14 mouse cellular contexts compared by ENCODE assay signal in the genomic region with DNA sequence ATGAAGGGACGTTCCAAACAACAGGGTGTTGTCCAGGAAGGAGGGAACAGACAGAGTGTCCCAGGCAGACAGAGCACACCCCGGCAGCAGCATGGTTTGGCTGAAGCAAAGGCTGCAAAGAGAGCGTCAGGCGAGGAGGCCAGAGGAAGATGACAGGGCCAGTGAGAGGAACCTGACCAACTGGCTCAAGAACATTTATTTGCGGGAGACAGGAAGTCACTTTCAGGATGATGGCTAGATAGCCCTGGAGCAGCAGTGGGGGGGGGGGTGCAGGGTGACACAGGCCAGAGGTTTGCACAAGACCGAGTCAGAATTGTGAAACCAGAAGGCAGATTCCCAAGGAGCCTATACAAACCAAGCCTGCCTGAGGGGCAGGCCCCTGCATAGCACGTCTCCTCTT. TPM values are rescaled to one million over a fixed set of nuclear protein-coding genes. Genes with fewer than 3 reads are reported as not detected.
DNase-seq lines count a peak whose midpoint lies in the region; ATAC-seq and TF ChIP-seq lines count a peak whose summit lies in the region.
"Had no signal": no experiment of that assay in that cellular context is flagged by ENCODE, and none has a peak within 500 bp of the region (broad histone marks: within the 10 kb centered on the region; RNA-seq: fewer than 3 reads in every experiment).

No protein-coding gene starts in this region.

- no peak overlapping the region for H3K27ac ChIP-seq in forebrain, embryonic 11.5 days (ENCODE audit: low read depth, low read length)
- no peak overlapping the region for H3K27ac ChIP-seq in forebrain, embryonic 10.5 days
- peak overlapping the region; percentile 24; the same call in 1 of the 2 replicates for H3K27ac ChIP-seq in liver, embryonic 13.5 days
- H3K27ac ChIP-seq: midbrain, embryonic 12.5 days; neural tube, embryonic 12.5 days had no signal

- no peak for ATAC-seq in forebrain, embryonic 11.5 days (replicated peaks; ENCODE audit: low FRiP score)
- no peak for ATAC-seq in liver, embryonic 13.5 days (ENCODE audit: low read depth)
- ATAC-seq: intestine, postnatal 0 days had no signal

- no peak overlapping the region for H3K4me3 ChIP-seq in forebrain, embryonic 11.5 days (ENCODE audit: low read depth, low read length)
- no peak overlapping the region for H3K4me3 ChIP-seq in forebrain, embryonic 10.5 days
- H3K4me3 ChIP-seq in lung, adult 2 months (replicated peaks; ENCODE audit: extremely low read depth, low read depth, low read length): no peak overlapping the region
- H3K4me3 ChIP-seq in liver, embryonic 13.5 days (replicated peaks): no peak overlapping the region
- H3K4me3 ChIP-seq in megakaryocyte, embryonic 14.5 days (replicated peaks): peak overlapping the region; percentile 20
- H3K4me3 ChIP-seq: midbrain, embryonic 12.5 days; neural tube, embryonic 12.5 days had no signal

- H3K9ac ChIP-seq in forebrain, embryonic 11.5 days (ENCODE audit: low read length): no peak overlapping the region
- no peak overlapping the region for H3K9ac ChIP-seq in liver, embryonic 13.5 days
- H3K9ac ChIP-seq: midbrain, embryonic 12.5 days; neural tube, embryonic 12.5 days had no signal

- TF ChIP-seq POLR2A in lung, adult 2 months (IDR thresholded peaks at IDR 0.05; ENCODE audit: borderline replicate concordance, extremely low read depth, low read depth, low read length): no peak; the same call in 1 of the 2 replicates

- 68% methylated on average over 7 of the region's 7 CpGs for WGBS in forebrain, embryonic 11.5 days
- 70% methylated on average over 7 of the region's 7 CpGs for WGBS in forebrain, embryonic 10.5 days
- 23% methylated on average over 7 of the region's 7 CpGs for WGBS in lung, adult 2 months
- WGBS in liver, embryonic 13.5 days (ENCODE audit: insufficient replicate concordance): 29% methylated on average over 7 of the region's 7 CpGs

- peak; percentile 40 for DNase-seq in forebrain, embryonic 11.5 days (ENCODE audit: low spot score)
- DNase-seq in forebrain, embryonic 10.5 days (ENCODE audit: extremely low spot score, low spot score): no peak
- peak; percentile 31 for DNase-seq in lung, adult 2 months
- DNase-seq in lung, postnatal 25 days (ENCODE audit: low spot score): no peak
- DNase-seq in liver, embryonic 13.5 days: no peak
- no peak for DNase-seq in thymus, postnatal 0 days (ENCODE audit: low spot score)
- DNase-seq in thymus, postnatal 14 days: no peak
- DNase-seq: cerebellum, adult 9-10 months; right cerebral cortex, adult 18-20 months had no signal

- H3K9me3 ChIP-seq in forebrain, embryonic 11.5 days (ENCODE audit: control insufficient read depth, low read length): no peaks in the 10 kb centered on the region
- no peaks in the 10 kb centered on the region for H3K9me3 ChIP-seq in forebrain, embryonic 10.5 days
- H3K9me3 ChIP-seq in liver, embryonic 13.5 days (replicated peaks): no peaks in the 10 kb centered on the region
- no peaks in the 10 kb centered on the region for H3K9me3 ChIP-seq in megakaryocyte, embryonic 14.5 days
- H3K9me3 ChIP-seq: G1E; midbrain, embryonic 12.5 days; neural tube, embryonic 12.5 days had no signal

- no peaks in the 10 kb centered on the region for H3K27me3 ChIP-seq in forebrain, embryonic 11.5 days (ENCODE audit: control insufficient read depth, insufficient read depth, low read length)
- H3K27me3 ChIP-seq in forebrain, embryonic 10.5 days (ENCODE audit: poor library complexity, severe bottlenecking): no peaks in the 10 kb centered on the region
- 0 out of 2 replicates have a peak, but pooled peaks cover 3% of the 10 kb centered on the region for H3K27me3 ChIP-seq in liver, embryonic 13.5 days
- H3K27me3 ChIP-seq in megakaryocyte, embryonic 14.5 days (replicated peaks): peaks cover 2% of the 10 kb centered on the region
- H3K27me3 ChIP-seq: neural tube, embryonic 12.5 days had no signal

- TF ChIP-seq CTCF in lung, adult 2 months (IDR thresholded peaks at IDR 0.05; ENCODE audit: insufficient read depth, low read length): no peak

- no peak overlapping the region for H3K4me2 ChIP-seq in forebrain, embryonic 11.5 days (ENCODE audit: low read depth, low read length, severe bottlenecking)
- H3K4me2 ChIP-seq in liver, embryonic 13.5 days: no peak overlapping the region
- H3K4me2 ChIP-seq: midbrain, embryonic 12.5 days; neural tube, embryonic 12.5 days had no signal

- no peaks in the 10 kb centered on the region for H3K4me1 ChIP-seq in forebrain, embryonic 11.5 days (replicated peaks; ENCODE audit: control insufficient read depth, insufficient read depth, low read length)
- peaks cover 20% of the 10 kb centered on the region for H3K4me1 ChIP-seq in forebrain, embryonic 10.5 days
- H3K4me1 ChIP-seq in lung, adult 2 months (ENCODE audit: control insufficient read depth, insufficient read depth, low read length): peaks cover 10% of the 10 kb centered on the region
- H3K4me1 ChIP-seq in liver, embryonic 13.5 days (replicated peaks): peaks cover 28% of the 10 kb centered on the region
- peaks cover 65% of the 10 kb centered on the region for H3K4me1 ChIP-seq in megakaryocyte, embryonic 14.5 days

- no peaks in the 10 kb centered on the region for H3K36me3 ChIP-seq in forebrain, embryonic 11.5 days (ENCODE audit: control insufficient read depth, insufficient read depth, low read length)
- no peaks in the 10 kb centered on the region for H3K36me3 ChIP-seq in forebrain, embryonic 10.5 days (replicated peaks)
- H3K36me3 ChIP-seq in liver, embryonic 13.5 days: no peaks in the 10 kb centered on the region
- H3K36me3 ChIP-seq in megakaryocyte, embryonic 14.5 days (replicated peaks; ENCODE audit: low read length): no peaks in the 10 kb centered on the region
- H3K36me3 ChIP-seq: G1E; midbrain, embryonic 12.5 days; neural tube, embryonic 12.5 days had no signal

RNA-seq across cellular contexts. Expression of a gene that starts 5.1 kb away (rescaled TPM):
- 12.2 and 12.8 TPM in 2 replicates for polyA plus RNA-seq in forebrain, embryonic 11.5 days (2014; fragmentation: Nextera tagmentation; extraction: Ambion mirVana)
- polyA plus RNA-seq in forebrain, embryonic 10.5 days (2016; fragmentation: Nextera tagmentation; extraction: Ambion mirVana): 9.8 and 10.4 TPM in 2 replicates
- polyA plus RNA-seq in lung, adult 2 months (2012; rRNA removed): 35.4 and 79.1 TPM in 2 replicates
- polyA plus RNA-seq in liver, embryonic 13.5 days (2015; fragmentation: Nextera tagmentation; extraction: Ambion mirVana): 8.9 and 9.0 TPM in 2 replicates
- 13.9 and 19.6 TPM in 2 replicates for polyA plus RNA-seq in megakaryocyte, embryonic 14.5 days (2012; ENCODE audit: insufficient read depth, low replicate concordance)
- 25.8 and 30.9 TPM in 2 replicates for polyA plus RNA-seq in thymus, postnatal 0 days (2015; fragmentation: Nextera tagmentation; extraction: Ambion mirVana)

RNA-seq across cellular contexts. Expression of a gene that starts 36.5 kb away (rescaled TPM):
- polyA plus RNA-seq in forebrain, embryonic 11.5 days (2014; fragmentation: Nextera tagmentation; extraction: Ambion mirVana): 9.2 and 9.5 TPM in 2 replicates
- 12.3 and 14.8 TPM in 2 replicates for polyA plus RNA-seq in forebrain, embryonic 10.5 days (2016; fragmentation: Nextera tagmentation; extraction: Ambion mirVana)
- 93.7 and 100 TPM in 2 replicates for polyA plus RNA-seq in lung, adult 2 months (2012; rRNA removed)
- 71.1 and 73.4 TPM in 2 replicates for polyA plus RNA-seq in liver, embryonic 13.5 days (2015; fragmentation: Nextera tagmentation; extraction: Ambion mirVana)
- 2.4 and 4.2 TPM in 2 replicates for polyA plus RNA-seq in megakaryocyte, embryonic 14.5 days (2012; ENCODE audit: insufficient read depth, low replicate concordance)
- 6.6 and 7.2 TPM in 2 replicates for polyA plus RNA-seq in thymus, postnatal 0 days (2015; fragmentation: Nextera tagmentation; extraction: Ambion mirVana)

Comparison
In these comparisons a context has a peak if more than half of its experiments do, and no peak if none do; other contexts are left out.
1. DNase-seq: peak in forebrain, embryonic 11.5 days (single experiment) and lung, adult 2 months (single experiment); none in forebrain, embryonic 10.5 days (single experiment), lung, postnatal 25 days (single experiment), liver, embryonic 13.5 days (single experiment), thymus, postnatal 0 days (single experiment) and thymus, postnatal 14 days (single experiment).